Mouse (Mus musculus): ENCODE data around the gene Ttll9. TPM values are rescaled to one million over a fixed set of nuclear protein-coding genes. Genes with fewer than 3 reads are reported as not detected.

The Ttll9 gene
- polyA plus RNA-seq, 1 experiment from 2014 or later: 5.3 TPM

- H3K4me2 ChIP-seq (ENCODE audit: low read length): peak within 1 kb of the TSS; percentile 83
- H3K9ac ChIP-seq (replicated peaks; ENCODE audit: low read length): peak within 1 kb of the TSS; percentile 76
- H3K4me1 ChIP-seq (ENCODE audit: control insufficient read depth, insufficient read depth, low read length): peaks cover 40% of the 10 kb centered on the region
- H3K4me3 ChIP-seq (replicated peaks; ENCODE audit: low read depth, low read length): peak within 1 kb of the TSS; percentile 69
- peak within 1 kb of the TSS; percentile 93 for H3K27ac ChIP-seq (replicated peaks; ENCODE audit: low read depth, low read length)
- WGBS: 2% methylated on average over 51 of the region's 54 CpGs
- DNase-seq: peak; percentile 88
- H3K9me3 ChIP-seq (ENCODE audit: control insufficient read depth, low read length): no peaks in the 10 kb centered on the region
- H3K36me3 ChIP-seq (ENCODE audit: control insufficient read depth, insufficient read depth, low read length): no peaks in the 10 kb centered on the region
- peak; percentile 88 for ATAC-seq (ENCODE audit: low FRiP score, low TSS enrichment)
- H3K27me3 ChIP-seq (ENCODE audit: control insufficient read depth, insufficient read depth, low read length): no peaks in the 10 kb centered on the region
Measured at GRCm38 (mm10) chr2:153031126-153032082, 69.1 kb downstream of the Ttll9 start, which contains the start of gene Xkr7. Xkr7 (plus strand) TSS chr2:153031852.

- peak overlapping the region; percentile 83 for H3K4me2 ChIP-seq (ENCODE audit: low read length)
- peaks cover 43% of the 10 kb centered on the region for H3K4me1 ChIP-seq (ENCODE audit: control insufficient read depth, insufficient read depth, low read length)
- 2% methylated on average over 56 of the region's 58 CpGs for WGBS
- ATAC-seq (ENCODE audit: low FRiP score, low TSS enrichment) (peak; percentile 62; the same call in 1 of the 2 replicates), DNase-seq (peak; percentile 79)
- H3K9me3 ChIP-seq (ENCODE audit: control insufficient read depth, low read length): no peaks in the 10 kb centered on the region
- H3K36me3 ChIP-seq (ENCODE audit: control insufficient read depth, insufficient read depth, low read length): no peaks in the 10 kb centered on the region
- peak overlapping the region; percentile 93 for H3K27ac ChIP-seq (replicated peaks; ENCODE audit: low read depth, low read length)
- no peaks in the 10 kb centered on the region for H3K27me3 ChIP-seq (ENCODE audit: control insufficient read depth, insufficient read depth, low read length)
- H3K9ac ChIP-seq (replicated peaks; ENCODE audit: low read length): peak overlapping the region; percentile 76
- peak overlapping the region; percentile 69 for H3K4me3 ChIP-seq (replicated peaks; ENCODE audit: low read depth, low read length)
Measured at GRCm38 (mm10) chr2:153032083-153032842, 70.0 kb downstream of the Ttll9 start.

- Histone ChIP-seq H3K4me2 (ENCODE audit: low read length) (peak overlapping the region; percentile 83), H3K4me1 (ENCODE audit: control insufficient read depth, insufficient read depth, low read length) (peaks cover 45% of the 10 kb centered on the region), H3K27ac (replicated peaks; ENCODE audit: low read depth, low read length) (0 out of 2 replicates have a peak overlapping the region, but pooled peaks have one; percentile 49), H3K4me3 (replicated peaks; ENCODE audit: low read depth, low read length) (peak overlapping the region; percentile 69), H3K9me3 (ENCODE audit: control insufficient read depth, low read length) (no peaks in the 10 kb centered on the region), H3K27me3 (ENCODE audit: control insufficient read depth, insufficient read depth, low read length) (no peaks in the 10 kb centered on the region), H3K9ac (replicated peaks; ENCODE audit: low read length) (peak overlapping the region; percentile 76), H3K36me3 (ENCODE audit: control insufficient read depth, insufficient read depth, low read length) (no peaks in the 10 kb centered on the region)
- ATAC-seq (ENCODE audit: low FRiP score, low TSS enrichment): no peak
- 11% methylated on average over 4 of the region's 4 CpGs for WGBS
- DNase-seq: no peak
Measured at GRCm38 (mm10) chr2:153032973-153033372, 70.7 kb downstream of the Ttll9 start.

GRCm38 (mm10) chr2:153033545-153034230 lies 71.4 kb downstream of the Ttll9 start:
- H3K4me3 ChIP-seq (replicated peaks; ENCODE audit: low read depth, low read length): peak overlapping the region; percentile 69
- ATAC-seq (ENCODE audit: low FRiP score, low TSS enrichment) (no peak), DNase-seq (no peak)
- peak overlapping the region; percentile 76 for H3K9ac ChIP-seq (replicated peaks; ENCODE audit: low read length)
- peaks cover 46% of the 10 kb centered on the region for H3K4me1 ChIP-seq (ENCODE audit: control insufficient read depth, insufficient read depth, low read length)
- 72% methylated on average over 5 of the region's 5 CpGs for WGBS
- no peaks in the 10 kb centered on the region for H3K36me3 ChIP-seq (ENCODE audit: control insufficient read depth, insufficient read depth, low read length)
- H3K4me2 ChIP-seq (ENCODE audit: low read length): peak overlapping the region; percentile 83
- 0 out of 2 replicates have a peak overlapping the region, but pooled peaks have one; percentile 49 for H3K27ac ChIP-seq (replicated peaks; ENCODE audit: low read depth, low read length)
- H3K27me3 ChIP-seq (ENCODE audit: control insufficient read depth, insufficient read depth, low read length): no peaks in the 10 kb centered on the region
- no peaks in the 10 kb centered on the region for H3K9me3 ChIP-seq (ENCODE audit: control insufficient read depth, low read length)

GRCm38 (mm10) chr2:153036690-153037089 lies 74.4 kb downstream of the Ttll9 start:
- Histone ChIP-seq H3K4me2 (ENCODE audit: low read length) (no peak overlapping the region), H3K9ac (replicated peaks; ENCODE audit: low read length) (no peak overlapping the region), H3K4me1 (ENCODE audit: control insufficient read depth, insufficient read depth, low read length) (peaks cover 39% of the 10 kb centered on the region), H3K27ac (replicated peaks; ENCODE audit: low read depth, low read length) (0 out of 2 replicates have a peak overlapping the region, but pooled peaks have one; percentile 2), H3K27me3 (ENCODE audit: control insufficient read depth, insufficient read depth, low read length) (no peaks in the 10 kb centered on the region), H3K36me3 (ENCODE audit: control insufficient read depth, insufficient read depth, low read length) (no peaks in the 10 kb centered on the region), H3K4me3 (replicated peaks; ENCODE audit: low read depth, low read length) (no peak overlapping the region), H3K9me3 (ENCODE audit: control insufficient read depth, low read length) (no peaks in the 10 kb centered on the region)
- WGBS: 8% methylated on average over 2 of the region's 2 CpGs
- ATAC-seq (ENCODE audit: low FRiP score, low TSS enrichment) (no peak), DNase-seq (peak; percentile 29)

GRCm38 (mm10) chr2:153043886-153044285 lies 81.6 kb downstream of the Ttll9 start:
- peaks cover 9% of the 10 kb centered on the region; the same call in 1 of the 2 replicates for H3K4me1 ChIP-seq (ENCODE audit: control insufficient read depth, insufficient read depth, low read length)
- no peaks in the 10 kb centered on the region for H3K36me3 ChIP-seq (ENCODE audit: control insufficient read depth, insufficient read depth, low read length)
- no peak overlapping the region for H3K4me3 ChIP-seq (replicated peaks; ENCODE audit: low read depth, low read length)
- H3K9me3 ChIP-seq (ENCODE audit: control insufficient read depth, low read length): no peaks in the 10 kb centered on the region
- no peak overlapping the region for H3K27ac ChIP-seq (replicated peaks; ENCODE audit: low read depth, low read length)
- H3K4me2 ChIP-seq (ENCODE audit: low read length): no peak overlapping the region
- no peak overlapping the region for H3K9ac ChIP-seq (replicated peaks; ENCODE audit: low read length)
- 59% methylated on average over 3 of the region's 3 CpGs for WGBS
- H3K27me3 ChIP-seq (ENCODE audit: control insufficient read depth, insufficient read depth, low read length): no peaks in the 10 kb centered on the region
- no peak for ATAC-seq (ENCODE audit: low FRiP score, low TSS enrichment)
- no peak for DNase-seq

GRCm38 (mm10) chr2:153045884-153046299 lies 83.6 kb downstream of the Ttll9 start:
- DNase-seq (peak; percentile 67), ATAC-seq (ENCODE audit: low FRiP score, low TSS enrichment) (0 out of 2 replicates have a peak, but pooled peaks have one; percentile 31)
- Histone ChIP-seq H3K27me3 (ENCODE audit: control insufficient read depth, insufficient read depth, low read length) (no peaks in the 10 kb centered on the region), H3K9ac (replicated peaks; ENCODE audit: low read length) (no peak overlapping the region; the same call in 1 of the 2 replicates), H3K36me3 (ENCODE audit: control insufficient read depth, insufficient read depth, low read length) (no peaks in the 10 kb centered on the region), H3K4me1 (ENCODE audit: control insufficient read depth, insufficient read depth, low read length) (peaks cover 18% of the 10 kb centered on the region; the same call in 1 of the 2 replicates), H3K4me2 (ENCODE audit: low read length) (no peak overlapping the region), H3K4me3 (replicated peaks; ENCODE audit: low read depth, low read length) (no peak overlapping the region), H3K27ac (replicated peaks; ENCODE audit: low read depth, low read length) (peak overlapping the region; percentile 60), H3K9me3 (ENCODE audit: control insufficient read depth, low read length) (no peaks in the 10 kb centered on the region)
- WGBS: 31% methylated on average over 8 of the region's 8 CpGs

Data from midbrain, embryonic 14.5 days (tissue).